Mouse (Mus musculus) cerebellum, adult 2 months (tissue): ENCODE results near the gene Carm1.

Source experiments
- CTCF ChIP-seq: fragments of 200-500 bp; IDR thresholded peaks from 2 replicates; pipeline ENCODE4 v1.5.1; 2011; ENCODE audit warnings: low read depth, mild to moderate bottlenecking, control low read depth, low read length, moderate library complexity, borderline replicate concordance; ENCODE audit not compliant: insufficient read depth
- POLR2A ChIP-seq: fragments of 200-500 bp; IDR thresholded peaks from 2 replicates; pipeline ENCODE4 v1.6.1; 2011; ENCODE audit warnings: low read length, control low read depth, borderline replicate concordance; ENCODE audit not compliant: insufficient read depth

- TF ChIP-seq POLR2A = no peak
- no peak for TF ChIP-seq CTCF
These were observed 42.8 kb downstream of the Carm1 start for GRCm38 (mm10) chr9:21589538-21589937.
